Mouse (Mus musculus): ENCODE results near the gene Patj.

The Patj gene

DNA sequence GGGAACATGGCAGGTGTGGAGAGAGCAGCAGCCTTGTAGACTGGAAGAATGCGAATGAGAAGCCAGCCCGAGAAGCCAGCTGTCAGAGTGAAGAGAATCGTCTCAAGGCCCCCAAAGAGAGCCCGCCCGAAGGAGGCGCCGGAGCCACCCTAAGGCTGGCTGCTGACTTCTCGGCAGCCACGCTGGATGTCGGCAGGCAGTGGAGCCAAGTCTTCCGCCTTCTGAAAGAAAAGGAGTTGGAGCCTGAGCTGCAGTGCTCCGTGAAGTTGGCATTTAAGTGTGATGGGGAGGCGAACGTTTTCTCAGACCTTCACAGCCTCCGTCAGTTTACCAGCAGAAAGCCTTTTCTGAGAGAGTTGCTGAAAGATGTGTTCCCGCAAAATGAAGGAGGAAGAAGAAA lies 338.1 kb downstream of the Patj start:
- no peak for DNase-seq

DNA sequence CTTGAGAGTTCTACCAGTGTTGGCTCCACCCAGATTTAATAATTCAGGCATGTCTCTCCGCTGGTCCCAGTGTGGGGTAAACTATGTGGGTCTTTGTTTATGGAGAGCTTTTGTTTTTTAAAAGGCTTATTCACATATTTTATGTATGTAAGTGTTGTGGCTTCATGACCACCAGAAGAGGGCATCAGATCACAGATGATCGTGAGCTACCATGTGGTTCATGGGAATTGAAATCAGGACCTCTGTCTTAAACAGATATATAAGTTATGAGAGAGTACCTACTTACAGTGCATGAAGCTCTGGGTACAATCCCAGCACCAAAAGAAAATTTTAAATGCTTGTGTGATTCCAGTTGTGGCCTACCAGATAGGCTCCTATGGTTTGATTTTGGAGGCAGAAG lies 344.2 kb downstream of the Patj start:
- DNase-seq = no peak

DNA sequence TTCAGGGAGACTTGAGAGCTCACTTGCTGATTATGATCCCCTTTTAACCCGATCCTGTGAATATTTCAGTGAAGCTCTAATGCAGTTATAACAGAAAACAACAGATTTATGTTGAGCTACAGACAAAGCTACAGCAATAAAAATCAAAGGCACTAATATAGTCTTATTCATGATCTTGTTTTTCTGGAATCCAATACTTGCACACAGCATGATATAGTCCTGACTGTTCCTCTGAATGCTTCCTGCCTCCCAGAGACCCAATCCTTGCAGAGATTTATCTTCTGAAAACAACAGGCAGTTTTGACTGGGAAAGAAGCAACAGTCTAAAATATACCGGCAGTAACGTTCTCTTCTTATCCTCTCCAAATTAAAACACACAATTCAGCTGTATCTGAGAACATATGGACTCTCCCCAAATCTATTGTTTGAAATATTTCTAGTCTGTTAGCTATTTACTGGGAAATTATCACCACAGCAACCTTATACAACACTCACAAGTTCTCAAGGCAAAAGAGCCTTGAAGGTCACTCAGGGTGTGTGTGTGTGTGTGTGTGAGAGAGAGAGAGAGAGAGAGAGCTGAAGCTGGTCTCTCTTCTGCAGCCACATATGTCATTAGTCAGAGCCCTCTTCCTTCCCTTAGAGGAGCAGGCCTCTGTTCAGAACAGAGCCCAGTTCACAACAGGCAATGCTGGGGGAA lies 347.8 kb downstream of the Patj start:
- DNase-seq = no peak

DNA sequence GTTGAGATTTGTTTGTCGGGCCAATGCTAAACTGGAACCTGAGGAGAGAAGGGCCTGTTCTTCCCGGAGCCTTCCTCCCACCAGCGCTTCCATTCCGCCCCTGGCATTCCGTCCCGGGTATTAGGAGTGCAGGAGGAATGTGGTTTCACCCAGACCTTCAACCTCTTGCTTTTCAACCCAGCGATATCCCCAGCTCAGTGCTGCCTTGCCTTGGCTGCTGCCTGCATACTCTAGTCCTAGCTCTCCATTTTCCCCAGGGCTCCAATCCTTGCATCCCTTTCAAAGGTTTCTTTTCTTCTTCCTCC lies 348.3 kb downstream of the Patj start:
- DNase-seq = no peak

DNA sequence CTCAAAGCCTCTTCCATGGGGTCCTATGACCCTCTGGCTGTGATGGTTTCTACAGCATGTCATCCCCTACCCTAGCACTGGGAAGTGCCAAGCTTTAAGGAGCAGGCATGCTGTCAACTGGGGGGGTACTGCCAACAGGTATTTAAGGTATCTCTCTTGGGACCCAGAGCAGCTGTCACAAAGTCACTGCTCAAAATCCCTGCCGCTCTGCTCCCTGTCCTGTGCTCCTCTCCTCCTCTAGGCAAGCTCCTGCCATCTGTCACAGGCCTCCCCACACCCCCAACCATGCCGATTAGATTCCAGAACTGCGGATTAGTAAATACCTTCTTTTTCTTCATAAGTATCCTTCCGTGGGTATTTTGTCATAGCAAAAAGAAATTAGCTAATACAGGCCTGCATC lies 358.9 kb downstream of the Patj start:
- no peak for DNase-seq

DNA sequence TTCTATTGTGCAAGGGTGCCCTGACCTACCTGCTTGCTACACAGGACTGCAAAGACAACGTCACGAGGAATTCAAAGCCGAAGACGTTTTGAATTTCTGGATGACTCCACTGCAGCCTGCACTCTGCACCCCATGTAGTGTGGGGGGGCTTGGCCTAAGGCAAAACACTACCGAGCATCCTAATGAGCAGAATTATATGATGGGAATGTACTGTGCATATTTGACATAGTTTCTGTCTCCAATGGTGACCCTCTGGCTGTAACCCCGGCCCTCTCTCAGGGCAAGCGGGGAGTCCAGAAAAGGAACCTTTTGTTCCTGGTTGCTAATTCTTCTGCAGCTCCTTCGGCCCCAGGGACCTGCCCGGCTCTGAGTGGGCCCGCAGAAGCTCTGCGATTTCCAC lies 360.6 kb downstream of the Patj start:
- no peak for DNase-seq

DNA sequence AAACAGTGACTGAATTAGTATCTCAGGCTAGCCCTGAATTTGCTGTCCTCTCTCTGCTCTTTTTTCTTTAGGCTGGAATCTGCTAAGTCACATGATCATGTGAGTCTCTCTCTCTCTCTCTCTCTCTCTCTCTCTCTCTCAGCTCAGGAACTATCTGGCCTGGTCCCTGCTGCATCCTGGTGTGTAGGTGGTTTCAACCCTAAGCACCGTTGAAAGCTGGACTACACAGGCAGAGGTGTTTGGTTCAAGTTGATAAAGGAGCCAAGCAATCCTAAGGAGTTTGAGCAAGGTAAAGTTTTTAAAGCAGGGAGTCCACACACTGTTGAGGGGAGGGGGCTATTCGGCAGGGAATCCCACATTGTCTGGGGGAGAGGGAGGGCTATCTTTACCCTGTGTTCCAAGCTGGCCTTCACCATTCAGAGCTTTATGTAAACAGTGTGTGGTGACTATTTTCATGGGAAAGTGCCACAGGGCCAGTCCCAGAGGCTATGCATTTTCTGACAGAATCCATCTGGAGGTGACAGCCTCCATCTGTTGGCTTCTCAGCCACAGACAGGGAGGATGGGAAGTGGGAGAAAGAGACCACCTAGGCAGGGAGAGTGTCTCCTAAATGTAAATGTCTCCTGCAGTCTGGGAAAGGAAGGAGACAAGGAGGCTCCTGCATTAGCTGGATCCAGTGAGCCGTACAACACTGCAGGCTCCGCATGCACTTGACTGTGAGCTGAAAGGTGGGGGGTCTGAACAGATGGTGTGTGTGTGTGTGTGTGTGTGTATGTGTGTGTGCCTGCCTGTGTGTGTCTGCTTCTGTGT lies 362.6 kb downstream of the Patj start:
- no peak for DNase-seq

DNA sequence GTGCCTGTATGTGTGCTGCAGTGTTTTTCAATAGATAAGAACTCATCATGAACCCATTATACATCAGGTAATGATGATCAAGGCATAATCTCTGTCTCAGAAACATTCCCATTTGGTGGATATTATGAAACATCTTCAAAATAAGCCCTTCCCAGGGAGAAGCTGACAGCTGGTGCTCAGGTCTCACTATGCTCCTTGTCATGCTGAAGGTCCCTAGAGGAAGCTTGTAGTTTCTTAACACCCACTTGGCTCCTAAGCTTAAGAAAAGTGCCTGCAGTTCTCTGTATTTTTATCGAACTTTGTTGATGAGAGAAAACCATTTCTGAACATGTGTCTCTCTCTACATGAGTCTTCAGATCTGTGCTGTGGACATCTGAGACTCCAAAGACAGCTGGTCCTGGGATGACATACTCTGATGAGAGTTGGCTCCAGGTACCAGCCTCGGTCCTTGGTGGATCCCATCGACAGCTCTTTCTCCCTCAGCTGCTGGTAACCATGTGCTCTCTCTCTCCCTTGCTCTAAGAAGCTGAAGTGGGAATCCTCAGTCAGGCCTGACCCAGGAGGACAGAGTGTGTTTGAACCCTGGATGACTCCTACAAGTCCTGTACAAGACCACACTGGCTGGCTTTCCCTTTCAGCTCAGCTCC lies 363.4 kb downstream of the Patj start:
- no peak for DNase-seq

DNA sequence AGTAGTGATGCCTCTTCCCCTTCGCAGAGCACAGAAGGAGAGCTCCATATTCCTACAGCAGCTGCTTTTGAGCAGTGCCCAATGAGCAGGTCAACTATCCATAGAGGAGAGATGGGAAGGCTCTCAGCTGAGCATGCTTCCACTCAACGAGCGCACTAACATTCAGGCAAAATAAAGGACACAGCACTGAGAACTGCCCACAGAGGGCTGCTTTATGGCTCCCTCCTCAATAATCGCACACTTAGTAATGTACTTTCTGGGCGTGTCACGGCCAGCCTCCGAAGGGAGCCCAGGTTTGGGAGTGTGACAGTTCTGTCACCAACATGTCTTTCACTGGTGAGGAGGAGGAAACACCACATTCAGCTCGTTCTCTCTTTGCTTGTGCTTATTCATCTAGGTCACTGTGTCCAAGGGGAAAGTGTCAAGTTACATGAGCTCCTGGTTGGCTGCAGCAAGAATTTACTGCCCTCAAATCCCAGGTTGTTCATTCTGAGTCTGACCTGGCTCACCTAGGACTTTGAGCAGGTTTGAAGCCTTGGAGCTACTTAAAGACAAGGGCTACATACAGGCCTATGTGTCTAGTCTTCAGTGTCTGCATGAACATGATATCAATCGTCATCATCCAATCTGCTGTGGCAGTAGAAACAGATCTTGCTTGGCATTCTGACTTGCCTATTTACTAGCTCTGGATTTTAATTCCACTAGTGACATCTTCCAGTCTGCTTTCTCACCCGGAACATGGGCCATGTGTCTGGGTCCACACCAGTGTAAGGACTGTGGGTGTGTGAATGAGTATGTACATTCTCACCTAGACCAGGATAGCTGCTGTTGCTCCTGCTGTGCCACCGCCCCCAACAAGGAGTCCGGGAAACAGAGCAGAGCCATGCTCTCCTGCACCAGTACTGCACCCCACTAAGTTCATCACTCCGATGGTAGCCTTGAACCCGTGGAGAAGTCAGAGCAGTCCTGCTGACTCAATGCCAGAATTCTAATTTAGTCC lies 371.8 kb downstream of the Patj start:
- no peak for DNase-seq

All from liver (tissue).